Mouse (Mus musculus): ENCODE results near the gene Traf4. TPM values are rescaled to one million over a fixed set of nuclear protein-coding genes. Genes with fewer than 3 reads are reported as not detected.

The Traf4 gene
- total and polyA plus RNA-seq, 3 experiments, result 34.4 to 42.0 TPM; not detected in 1

DNA sequence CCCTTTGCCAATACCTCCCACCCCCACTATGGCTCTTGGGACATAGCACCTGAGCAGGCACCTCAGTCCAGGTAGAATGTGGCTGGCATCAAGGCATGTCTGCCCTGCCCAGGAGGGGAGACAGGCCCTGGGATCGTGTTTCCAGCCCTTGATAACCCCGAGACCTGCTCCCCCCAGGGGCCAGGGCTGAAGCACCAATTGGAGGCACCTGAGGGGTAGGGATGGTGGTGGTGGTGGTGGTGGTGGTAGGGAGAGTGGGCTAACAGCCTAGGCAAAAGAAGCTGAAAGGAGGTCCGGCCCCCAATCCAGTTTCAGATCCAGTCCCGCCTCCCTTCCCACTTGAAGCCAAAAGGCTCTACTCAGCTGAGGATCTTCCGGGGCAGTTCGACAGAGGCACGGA is 5.8 kb downstream of the Traf4 start:
- Histone ChIP-seq H3K9ac (ENCODE audit: control insufficient read depth, low read depth, low read length, poor library complexity, severe bottlenecking) (no peak overlapping the region), H3K79me2 (ENCODE audit: control insufficient read depth, insufficient read depth, low read length, poor library complexity) (peaks cover 6% of the 10 kb centered on the region), H3K27ac (ENCODE audit: control insufficient read depth, low read depth, low read length) (no peak overlapping the region), H3K9me3 (replicated peaks; ENCODE audit: insufficient read depth, low read length) (no peaks in the 10 kb centered on the region), H3K4me1 (ENCODE audit: control insufficient read depth in 1 of 2, insufficient read depth in 2 of 2, low read length in 2 of 2) (peaks cover 0 to 6% of the 10 kb centered on the region in 2 experiments; a peak in 2 of 4 replicates), H3K36me3 (ENCODE audit: control insufficient read depth in 1 of 2, insufficient read depth in 2 of 2, low read length in 2 of 2) (peaks cover 0 to 3% of the 10 kb centered on the region in 2 experiments; a peak in 1 of 4 replicates), H3K4me3 (ENCODE audit: control insufficient read depth in 1 of 2, insufficient read depth in 1 of 2, low read depth in 2 of 2, low read length in 2 of 2) (no peak overlapping the region), H3K27me3 (ENCODE audit: control insufficient read depth in 1 of 2, insufficient read depth in 2 of 2, low read length in 2 of 2) (no peaks in the 10 kb centered on the region)
- DNase-seq (ENCODE audit: low read depth, low spot score), result no peak
- TF ChIP-seq MYB (IDR thresholded peaks at IDR 0.05; ENCODE audit: low read depth, low read length) (no peak), MYC (IDR thresholded peaks at IDR 0.05; ENCODE audit: low read depth, low read length) (no peak), CTCF (IDR thresholded peaks at IDR 0.05 in 2 of 3, conservative IDR thresholded peaks at IDR 0.05 in 1 of 3; ENCODE audit: control insufficient read depth in 1 of 3, insufficient read depth in 1 of 3, low read depth in 2 of 3, low read length in 3 of 3, poor library complexity in 1 of 3, severe bottlenecking in 1 of 3) (no peak), CHD2 (IDR thresholded peaks at IDR 0.05; ENCODE audit: low read length) (no peak), BHLHE40 (IDR thresholded peaks at IDR 0.05; ENCODE audit: borderline replicate concordance, low read depth, low read length) (no peak), MEF2A (IDR thresholded peaks at IDR 0.05; ENCODE audit: extremely low read depth, insufficient replicate concordance, low read depth, low read length, poor library complexity, severe bottlenecking) (no peak), TAL1 (IDR thresholded peaks at IDR 0.05; ENCODE audit: low read length) (no peak), ZKSCAN1 (IDR thresholded peaks at IDR 0.05; ENCODE audit: low read depth, low read length) (no peak), GABPA (IDR thresholded peaks at IDR 0.05; ENCODE audit: low read depth, low read length) (no peak), CHD1 (IDR thresholded peaks at IDR 0.05; ENCODE audit: low read depth, low read length) (no peak), POLR2A (IDR thresholded peaks at IDR 0.05; ENCODE audit: control insufficient read depth in 1 of 2, insufficient read depth in 1 of 2, low read depth in 1 of 2, low read length in 2 of 2, poor library complexity in 1 of 2) (no peak)

DNA sequence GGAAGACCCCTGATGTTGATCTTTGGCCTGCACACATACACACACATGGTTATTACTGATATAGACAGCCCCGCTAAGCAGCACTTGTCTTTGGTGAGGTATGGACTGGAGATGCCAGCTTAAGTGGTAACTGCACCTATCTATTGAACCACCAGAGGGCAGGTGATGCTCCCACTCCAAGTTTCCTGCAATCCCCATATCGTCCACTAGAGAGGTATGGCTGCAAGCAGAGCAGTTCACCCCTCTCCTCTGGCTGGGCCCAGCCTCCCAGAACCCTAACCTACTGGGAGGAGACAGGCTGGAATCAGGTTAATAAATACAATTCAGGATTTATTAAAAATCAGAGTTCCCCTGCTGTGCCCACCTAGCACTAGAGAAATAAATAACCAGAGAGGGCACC is 6.3 kb downstream of the Traf4 start:
- peaks cover 0 to 3% of the 10 kb centered on the region in 2 experiments; a peak in 2 of 4 replicates for H3K4me1 ChIP-seq (ENCODE audit: control insufficient read depth in 1 of 2, insufficient read depth in 2 of 2, low read length in 2 of 2)
- no peaks in the 10 kb centered on the region for H3K27me3 ChIP-seq (ENCODE audit: control insufficient read depth in 1 of 2, insufficient read depth in 2 of 2, low read length in 2 of 2)
- peaks cover 3% of the 10 kb centered on the region; the same call in 1 of the 2 replicates for H3K79me2 ChIP-seq (ENCODE audit: control insufficient read depth, insufficient read depth, low read length, poor library complexity)
- peak; percentile 95 for DNase-seq (ENCODE audit: low read depth, low spot score)
- no peak overlapping the region for H3K4me3 ChIP-seq (ENCODE audit: control insufficient read depth in 1 of 2, insufficient read depth in 1 of 2, low read depth in 2 of 2, low read length in 2 of 2)
- peaks cover 0 to 3% of the 10 kb centered on the region in 2 experiments; a peak in 1 of 4 replicates for H3K36me3 ChIP-seq (ENCODE audit: control insufficient read depth in 1 of 2, insufficient read depth in 2 of 2, low read length in 2 of 2)
- H3K27ac ChIP-seq (ENCODE audit: control insufficient read depth, low read depth, low read length), result no peak overlapping the region
- H3K9ac ChIP-seq (ENCODE audit: control insufficient read depth, low read depth, low read length, poor library complexity, severe bottlenecking), result no peak overlapping the region
- no peaks in the 10 kb centered on the region for H3K9me3 ChIP-seq (replicated peaks; ENCODE audit: insufficient read depth, low read length)
- TF ChIP-seq MYB (IDR thresholded peaks at IDR 0.05; ENCODE audit: low read depth, low read length) (no peak), GABPA (IDR thresholded peaks at IDR 0.05; ENCODE audit: low read depth, low read length) (no peak), UBTF (IDR thresholded peaks at IDR 0.05; ENCODE audit: borderline replicate concordance, insufficient read depth, low read depth, low read length) (no peak), POLR2AphosphoS2 (IDR thresholded peaks at IDR 0.05; ENCODE audit: low read length) (0 out of 2 replicates have a peak, but pooled peaks have one; percentile 33), GATA1 (IDR thresholded peaks at IDR 0.05; ENCODE audit: low read depth, low read length) (no peak), MAFK (IDR thresholded peaks at IDR 0.05; ENCODE audit: borderline replicate concordance, low read depth, low read length) (no peak), USF2 (IDR thresholded peaks at IDR 0.05; ENCODE audit: borderline replicate concordance in 1 of 2, insufficient read depth in 1 of 2, low read depth in 1 of 2, low read length in 2 of 2) (no peak), MEF2A (IDR thresholded peaks at IDR 0.05; ENCODE audit: extremely low read depth, insufficient replicate concordance, low read depth, low read length, poor library complexity, severe bottlenecking) (no peak), POLR2AphosphoS5 (IDR thresholded peaks at IDR 0.05; ENCODE audit: borderline replicate concordance, low read depth, low read length) (no peak), TBP (IDR thresholded peaks at IDR 0.05; ENCODE audit: low read depth, low read length) (0 out of 2 replicates have a peak, but pooled peaks have one; percentile 19), E2F4 (IDR thresholded peaks at IDR 0.05; ENCODE audit: borderline replicate concordance, low read depth, low read length) (no peak), KAT2A (conservative IDR thresholded peaks at IDR 0.05; ENCODE audit: low read depth, low read length) (no peak), MAX (IDR thresholded peaks at IDR 0.05; ENCODE audit: low read length) (peak; percentile 53; the same call in 1 of the 2 replicates), MAZ (IDR thresholded peaks at IDR 0.05; ENCODE audit: low read depth, low read length) (peak; percentile 66; the same call in 1 of the 2 replicates), NELFE (IDR thresholded peaks at IDR 0.05; ENCODE audit: low read depth, low read length) (0 out of 2 replicates have a peak, but pooled peaks have one; percentile 18), CHD2 (IDR thresholded peaks at IDR 0.05; ENCODE audit: low read length) (no peak), BHLHE40 (IDR thresholded peaks at IDR 0.05; ENCODE audit: borderline replicate concordance, low read depth, low read length) (no peak), SIN3A (IDR thresholded peaks at IDR 0.05; ENCODE audit: low read length) (peak; percentile 70), CTCF (IDR thresholded peaks at IDR 0.05 in 2 of 3, conservative IDR thresholded peaks at IDR 0.05 in 1 of 3; ENCODE audit: control insufficient read depth in 1 of 3, insufficient read depth in 1 of 3, low read depth in 2 of 3, low read length in 3 of 3, poor library complexity in 1 of 3, severe bottlenecking in 1 of 3) (peak in 2 of 3 experiments; percentile 88 to 99), SMC3 (IDR thresholded peaks at IDR 0.05; ENCODE audit: low read depth, low read length) (peak; percentile 98), JUND (IDR thresholded peaks at IDR 0.05; ENCODE audit: low read depth, low read length) (peak; percentile 43; the same call in 1 of the 2 replicates), MXI1 (IDR thresholded peaks at IDR 0.05; ENCODE audit: low read depth, low read length) (no peak; the same call in 1 of the 2 replicates), EP300 (IDR thresholded peaks at IDR 0.05; ENCODE audit: low read depth in 1 of 2, low read length in 2 of 2) (0 out of 4 replicates have a peak, but pooled peaks of 1 of the 2 experiments have one; percentile 28), TCF12 (IDR thresholded peaks at IDR 0.05; ENCODE audit: low read depth, low read length) (no peak)
